Comparison of ENCODE assay signal across 17 mouse cellular contexts in the genomic region with DNA sequence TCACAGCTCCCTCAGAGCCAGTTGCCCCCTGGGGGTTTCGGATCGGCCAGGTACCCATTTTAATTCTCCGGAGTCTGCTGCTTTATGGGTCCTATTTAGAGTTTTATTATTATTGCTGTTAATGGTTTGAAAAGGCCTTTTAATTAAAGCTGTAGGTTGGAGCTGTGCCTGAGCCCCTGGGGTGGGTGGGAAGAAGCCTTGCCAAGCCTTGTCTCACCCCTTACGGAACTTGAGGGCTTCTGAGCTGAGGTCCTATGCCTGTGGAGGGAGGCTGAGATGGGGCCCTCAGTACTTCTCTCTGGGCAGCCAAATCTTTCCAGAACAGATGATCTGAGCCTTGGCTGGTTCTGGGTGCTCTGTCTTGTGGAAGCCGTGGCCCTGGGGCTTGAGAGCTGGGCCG.
"Had no signal": no experiment of that assay in that cellular context is flagged by ENCODE, and none has a peak within 500 bp of the region (broad histone marks: within the 10 kb centered on the region; RNA-seq: fewer than 3 reads in every experiment).

No protein-coding gene starts in this region.

- H3K36me3 ChIP-seq: limb, embryonic 10.5 days; liver, embryonic 15.5 days; midbrain, embryonic 12.5 days; neural tube, embryonic 15.5 days had no signal

- H3K27me3 ChIP-seq: neural tube, embryonic 15.5 days had no signal

- H3K9ac ChIP-seq: liver, embryonic 15.5 days; midbrain, embryonic 12.5 days; neural tube, embryonic 15.5 days had no signal

- H3K4me2 ChIP-seq: liver, embryonic 11.5 days; liver, embryonic 15.5 days; midbrain, embryonic 12.5 days; neural tube, embryonic 15.5 days had no signal

- H3K4me3 ChIP-seq: layer of hippocampus, adult 2 months; limb, embryonic 10.5 days; liver, embryonic 15.5 days; midbrain, embryonic 12.5 days; myocyte; neural tube, embryonic 15.5 days had no signal

- DNase-seq: kidney, adult 9 months; kidney, postnatal 10 days; kidney, postnatal 4 days; lung, adult 2 months; retina, postnatal 1 day; right cerebral cortex, postnatal 4 days; spleen, adult 18-20 months; thymus, adult 18-20 months; thymus, postnatal 14 days had no signal

- ATAC-seq: lung, postnatal 0 days had no signal

- H3K9me3 ChIP-seq: limb, embryonic 10.5 days; liver, embryonic 15.5 days; midbrain, embryonic 12.5 days; neural tube, embryonic 15.5 days had no signal

- H3K27ac ChIP-seq: layer of hippocampus, adult 2 months; limb, embryonic 10.5 days; liver, embryonic 15.5 days; midbrain, embryonic 12.5 days; neural tube, embryonic 15.5 days had no signal

- H3K4me1 ChIP-seq: liver, embryonic 15.5 days had no signal
